Mouse (Mus musculus) splenic B cell, adult 2 months (primary cell): Measurements from ENCODE around the gene Zcchc24.
"Not testable (repeated sequence)": the region's sequence is repeated elsewhere in the genome, so short reads cannot be mapped to it uniquely, and the experiment has no call there.

Experiments used
- DNase-seq: peaks from one replicate; pipeline ENCODE4 v3.0.0-alpha.2; 2011; ENCODE audit warnings: low read depth, low spot score
- H3K27me3 ChIP-seq: 2 replicates; pipeline ENCODE4 v1.6.1; 2012; ENCODE audit warnings: mild to moderate bottlenecking, low read length, moderate library complexity, mixed read lengths; ENCODE audit not compliant: control insufficient read depth, poor library complexity, insufficient read depth, severe bottlenecking
- H3K36me3 ChIP-seq: 2 replicates; pipeline ENCODE4 v1.6.1; 2012; ENCODE audit warnings: mild to moderate bottlenecking, low read length, moderate library complexity, mixed read lengths; ENCODE audit not compliant: control insufficient read depth, poor library complexity, insufficient read depth, severe bottlenecking

Zcchc24 gene

GRCm38 (mm10) chr14:25768915-25769625 is at the start of gene Zcchc24:
Gene Zcchc24, minus strand, starts transcription at chr14:25769039.
- DNase-seq = peak; percentile 83
- H3K27me3 ChIP-seq = no peaks in the 10 kb centered on the region
- H3K36me3 ChIP-seq = no peaks in the 10 kb centered on the region

GRCm38 (mm10) chr14:25816416-25816815 is 47.6 kb upstream of the Zcchc24 start:
- Histone ChIP-seq H3K27me3 (no peaks in the 10 kb centered on the region), H3K36me3 (no peaks in the 10 kb centered on the region)
- peak; percentile 61 for DNase-seq

- no peaks in the 10 kb centered on the region for H3K36me3 ChIP-seq
Observed at GRCm38 (mm10) chr14:25814140-25814539, 45.3 kb upstream of the Zcchc24 start.

GRCm38 (mm10) chr14:25811026-25811425 is 42.2 kb upstream of the Zcchc24 start:
- H3K36me3 ChIP-seq, DNase-seq, H3K27me3 ChIP-seq: not testable (repeated sequence)

More at GRCm38 (mm10) chr14:25814140-25814539, 45.3 kb upstream of the Zcchc24 start:
- DNase-seq = no peak
- no peaks in the 10 kb centered on the region for H3K27me3 ChIP-seq

- no peak for DNase-seq
- Histone ChIP-seq H3K36me3 (no peaks in the 10 kb centered on the region), H3K27me3 (no peaks in the 10 kb centered on the region)
Observed at GRCm38 (mm10) chr14:25806561-25806960, 37.7 kb upstream of the Zcchc24 start.

GRCm38 (mm10) chr14:25805871-25806270 is 37.0 kb upstream of the Zcchc24 start:
- Histone ChIP-seq H3K27me3 (no peaks in the 10 kb centered on the region), H3K36me3 (no peaks in the 10 kb centered on the region)
- no peak for DNase-seq

- DNase-seq = no peak
- Histone ChIP-seq H3K27me3 (no peaks in the 10 kb centered on the region), H3K36me3 (no peaks in the 10 kb centered on the region)
Observed at GRCm38 (mm10) chr14:25803246-25803809, 34.5 kb upstream of the Zcchc24 start.

GRCm38 (mm10) chr14:25802511-25802910 is 33.7 kb upstream of the Zcchc24 start:
- no peaks in the 10 kb centered on the region for H3K27me3 ChIP-seq
- DNase-seq = no peak

GRCm38 (mm10) chr14:25800166-25800960 is 31.5 kb upstream of the Zcchc24 start:
- H3K36me3 ChIP-seq = no peaks in the 10 kb centered on the region
- DNase-seq = peak; percentile 85
- no peaks in the 10 kb centered on the region for H3K27me3 ChIP-seq

More at GRCm38 (mm10) chr14:25802511-25802910, 33.7 kb upstream of the Zcchc24 start:
- no peaks in the 10 kb centered on the region for H3K36me3 ChIP-seq

GRCm38 (mm10) chr14:25796619-25797018 is 27.8 kb upstream of the Zcchc24 start:
- DNase-seq = no peak
- H3K27me3 ChIP-seq = no peaks in the 10 kb centered on the region
- H3K36me3 ChIP-seq = no peaks in the 10 kb centered on the region

- DNase-seq = no peak
- H3K36me3 ChIP-seq = no peaks in the 10 kb centered on the region
- no peaks in the 10 kb centered on the region for H3K27me3 ChIP-seq
Observed at GRCm38 (mm10) chr14:25795561-25796174, 26.8 kb upstream of the Zcchc24 start.

- no peak for DNase-seq
- Histone ChIP-seq H3K36me3 (no peaks in the 10 kb centered on the region), H3K27me3 (no peaks in the 10 kb centered on the region)
Observed at GRCm38 (mm10) chr14:25795067-25795466, 26.2 kb upstream of the Zcchc24 start.

- no peaks in the 10 kb centered on the region for H3K27me3 ChIP-seq
- H3K36me3 ChIP-seq = no peaks in the 10 kb centered on the region
- no peak for DNase-seq
Observed at GRCm38 (mm10) chr14:25794331-25794730, 25.5 kb upstream of the Zcchc24 start.

- Histone ChIP-seq H3K27me3 (no peaks in the 10 kb centered on the region), H3K36me3 (no peaks in the 10 kb centered on the region)
- no peak for DNase-seq
Observed at GRCm38 (mm10) chr14:25790768-25791302, 22.0 kb upstream of the Zcchc24 start.
